Mouse (Mus musculus): ENCODE results near the gene Parp4.

- no peak for TF ChIP-seq GATA1 (IDR thresholded peaks at IDR 0.05; ENCODE audit: low read length)
- no peak for TF ChIP-seq TAL1 (IDR thresholded peaks at IDR 0.05; ENCODE audit: low read length)
These were observed 91.5 kb downstream of the Parp4 start for GRCm38 (mm10) chr14:56666909-56667308.
